ENCODE assay signal across 19 mouse cellular contexts in the genomic region with DNA sequence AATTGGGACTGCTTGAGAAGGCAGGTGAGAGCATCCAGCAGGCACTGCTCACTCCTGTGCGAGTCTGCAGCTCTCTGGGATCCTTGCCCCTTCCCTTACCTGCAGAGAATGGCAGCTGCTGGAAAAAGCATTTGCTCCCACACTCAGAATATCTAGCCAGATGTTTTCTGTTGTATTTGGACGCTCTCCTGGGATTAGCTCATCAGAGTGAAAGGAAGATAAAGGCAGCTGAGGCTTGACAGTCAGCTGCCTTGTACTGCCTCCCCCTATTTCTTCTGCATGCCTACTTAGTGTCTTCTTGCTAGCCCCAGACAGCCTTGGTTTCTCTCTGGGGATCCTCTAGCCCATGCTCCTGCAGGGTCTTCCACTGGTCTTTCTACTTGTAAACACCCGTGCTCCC. TPM values are rescaled to one million over a fixed set of nuclear protein-coding genes. Genes with fewer than 3 reads are reported as not detected.
A peak's percentile ranks its signal among the peaks of the same experiment; 100 is the strongest.
DNase-seq lines count a peak whose midpoint lies in the region; ATAC-seq and TF ChIP-seq lines count a peak whose summit lies in the region.
"Had no signal": no experiment of that assay in that cellular context is flagged by ENCODE, and none has a peak within 500 bp of the region (broad histone marks: within the 10 kb centered on the region; RNA-seq: fewer than 3 reads in every experiment).

No protein-coding gene starts in this region.

- 0 out of 2 replicates have a peak, but pooled peaks have one; percentile 41 for ATAC-seq in hindbrain, embryonic 16.5 days

- peaks cover 9% of the 10 kb centered on the region for H3K27me3 ChIP-seq in heart, embryonic 10.5 days (ENCODE audit: insufficient read depth, poor library complexity, severe bottlenecking)
- H3K27me3 ChIP-seq in hindbrain, embryonic 16.5 days (replicated peaks; ENCODE audit: control insufficient read depth, insufficient read depth, low read length) = no peaks in the 10 kb centered on the region
- H3K27me3 ChIP-seq: limb, embryonic 15.5 days; lung, embryonic 15.5 days had no signal

- H3K27ac ChIP-seq in gastrocnemius, adult 2 months = peak overlapping the region; percentile 58
- 0 out of 2 replicates have a peak overlapping the region, but pooled peaks have one; percentile 55 for H3K27ac ChIP-seq in brown adipose tissue, adult 24 weeks (replicated peaks; ENCODE audit: low read depth, low read length)
- H3K27ac ChIP-seq in heart, embryonic 10.5 days = no peak overlapping the region
- H3K27ac ChIP-seq in hindbrain, embryonic 16.5 days (ENCODE audit: low read depth, low read length) = peak overlapping the region; percentile 29; the same call in 1 of the 2 replicates
- H3K27ac ChIP-seq: lung, embryonic 15.5 days had no signal

- peaks cover 9% of the 10 kb centered on the region for H3K4me1 ChIP-seq in brown adipose tissue, adult 24 weeks (ENCODE audit: control insufficient read depth, insufficient read depth, insufficient read length, low read length)
- peaks cover 9% of the 10 kb centered on the region for H3K4me1 ChIP-seq in heart, embryonic 10.5 days
- H3K4me1 ChIP-seq in hindbrain, embryonic 16.5 days (ENCODE audit: control insufficient read depth, insufficient read depth, low read depth, low read length) = peaks cover 19% of the 10 kb centered on the region

- WGBS in heart, embryonic 10.5 days = 25% methylated on average over 3 of the region's 3 CpGs
- 49% methylated on average over 3 of the region's 3 CpGs for WGBS in hindbrain, embryonic 16.5 days

- no peak overlapping the region for H3K4me2 ChIP-seq in hindbrain, embryonic 16.5 days (ENCODE audit: low read length)
- H3K4me2 ChIP-seq: limb, embryonic 15.5 days; lung, embryonic 15.5 days had no signal

- H3K4me3 ChIP-seq in gastrocnemius, adult 2 months = no peak overlapping the region; the same call in 1 of the 2 replicates
- no peak overlapping the region for H3K4me3 ChIP-seq in brown adipose tissue, adult 24 weeks (ENCODE audit: insufficient read depth, low read depth, low read length)
- no peak overlapping the region for H3K4me3 ChIP-seq in heart, embryonic 10.5 days
- no peak overlapping the region for H3K4me3 ChIP-seq in hindbrain, embryonic 16.5 days (ENCODE audit: low read length)
- H3K4me3 ChIP-seq: limb, embryonic 15.5 days; lung, embryonic 15.5 days had no signal

- TF ChIP-seq CTCF in gastrocnemius, adult 2 months (IDR thresholded peaks at IDR 0.05) = no peak

- H3K9me3 ChIP-seq in heart, embryonic 10.5 days = no peaks in the 10 kb centered on the region
- H3K9me3 ChIP-seq in hindbrain, embryonic 16.5 days (ENCODE audit: control insufficient read depth, low read length) = no peaks in the 10 kb centered on the region
- H3K9me3 ChIP-seq: limb, embryonic 15.5 days; lung, embryonic 15.5 days had no signal

- no peaks in the 10 kb centered on the region for H3K36me3 ChIP-seq in heart, embryonic 10.5 days
- H3K36me3 ChIP-seq in hindbrain, embryonic 16.5 days (ENCODE audit: control insufficient read depth, insufficient read depth, low read length) = no peaks in the 10 kb centered on the region
- H3K36me3 ChIP-seq: limb, embryonic 15.5 days; lung, embryonic 15.5 days had no signal

- intact Hi-C loops in gastrocnemius, adult 2 months (cut with DNase I) = no loop called here

- no peak for DNase-seq in gastrocnemius, adult 2 months
- DNase-seq in gastrocnemius, postnatal 4 days (ENCODE audit: low spot score in 2 of 2) = no peak
- DNase-seq in heart, embryonic 10.5 days (ENCODE audit: low spot score) = peak; percentile 46
- DNase-seq in adrenal gland, adult 8-10 months = no peak
- no peak for DNase-seq in adrenal gland, postnatal 36 days
- DNase-seq in thymus, postnatal 25 days = no peak
- DNase-seq: adrenal gland, postnatal 25 days; cerebellum, adult 18-20 months; gastrocnemius, postnatal 36 days; kidney, adult 11 months; kidney, postnatal 36 days; right cerebral cortex, postnatal 14 days; thymus, postnatal 14 days had no signal

- H3K9ac ChIP-seq in hindbrain, embryonic 16.5 days (ENCODE audit: low read depth, low read length) = no peak overlapping the region
- H3K9ac ChIP-seq: limb, embryonic 15.5 days; lung, embryonic 15.5 days had no signal

RNA-seq across cellular contexts. Expression of gene Neurod6, which starts 31.1 kb away (rescaled TPM):
- total RNA-seq in gastrocnemius, adult 2 months (2021) = not detected
- total RNA-seq in gastrocnemius, postnatal 4 days (2021) = not detected
- not detected in 2 replicates for polyA plus RNA-seq in brown adipose tissue, adult 24 weeks (2012; ENCODE audit: insufficient read depth, insufficient read length, missing spikeins)
- not detected in 2 replicates for polyA plus RNA-seq in heart, embryonic 10.5 days (2016; fragmentation: Nextera tagmentation; extraction: Ambion mirVana)
- 33.5 and 39.9 TPM in 2 replicates for polyA plus RNA-seq in hindbrain, embryonic 16.5 days (2015; fragmentation: Nextera tagmentation; extraction: Ambion mirVana)
- not detected for total RNA-seq in adrenal gland, adult 8-10 months (2022)
- total RNA-seq in adrenal gland, postnatal 36 days (2021) = not detected
- total RNA-seq: adrenal gland, postnatal 25 days; gastrocnemius, postnatal 36 days; neutrophil, adult 5-6 weeks had no signal
- polyA plus RNA-seq: limb, embryonic 15.5 days; stomach, embryonic 14.5 days had no signal
